Mouse (Mus musculus) MEL (cell line): ENCODE measurements around the gene Hist1h3a. TPM values are rescaled to one million over a fixed set of nuclear protein-coding genes. Genes with fewer than 3 reads are reported as not detected.

Experiments used
- DNase-seq: peaks from one replicate; pipeline ENCODE4 v3.0.0; 2011; ENCODE audit warnings: low read depth, low spot score
- H3K27ac ChIP-seq: 2 replicates; pipeline ENCODE4 v1.5.1; 2012; ENCODE audit warnings: low read depth, mild to moderate bottlenecking, control low read depth, low read length, moderate library complexity; ENCODE audit not compliant: control insufficient read depth
- H3K27me3 ChIP-seq, 2 experiments: fragments of 150-350 bp in 1 of 2; sonication (generic) in 1 of 2; 2 replicates each; pipeline ENCODE4 v1.6.1; 2012; ENCODE audit warnings: low read length in 2 of 2, mild to moderate bottlenecking in 2 of 2, improper control_type of control experiment in 1 of 2, moderate library complexity in 1 of 2; ENCODE audit not compliant: insufficient read depth in 2 of 2, control insufficient read depth in 1 of 2
- H3K36me3 ChIP-seq, 2 experiments: 2 replicates each; pipeline ENCODE4 v1.6.1; 2012 to 2014; ENCODE audit warnings: low read length in 2 of 2, improper control_type of control experiment in 1 of 2, inconsistent platforms in 1 of 2, mild to moderate bottlenecking in 1 of 2; ENCODE audit not compliant: insufficient read depth in 2 of 2, control insufficient read depth in 1 of 2
- H3K4me1 ChIP-seq, 2 experiments: fragments of 150-350 bp in 1 of 2; sonication (generic) in 1 of 2; 2 replicates each; pipeline ENCODE4 v1.6.1; 2012; ENCODE audit warnings: low read length in 2 of 2, improper control_type of control experiment in 1 of 2, mild to moderate bottlenecking in 1 of 2; ENCODE audit not compliant: insufficient read depth in 2 of 2, control insufficient read depth in 1 of 2
- H3K4me3 ChIP-seq, 2 experiments: fragments of 150-350 bp in 1 of 2; sonication (generic) in 1 of 2; 2 replicates each; pipeline ENCODE4 v1.5.1; 2012; ENCODE audit warnings: low read depth in 2 of 2, low read length in 2 of 2, mild to moderate bottlenecking in 2 of 2, moderate library complexity in 2 of 2, control low read depth in 1 of 2, improper control_type of control experiment in 1 of 2; ENCODE audit not compliant: control insufficient read depth in 1 of 2, insufficient read depth in 1 of 2
- H3K79me2 ChIP-seq: 2 replicates; pipeline ENCODE4 v1.6.1; 2012; ENCODE audit warnings: mild to moderate bottlenecking, low read length, moderate library complexity; ENCODE audit not compliant: control insufficient read depth, poor library complexity, insufficient read depth
- H3K9ac ChIP-seq: 2 replicates; pipeline ENCODE4 v1.6.1; 2012; ENCODE audit warnings: low read depth, mild to moderate bottlenecking, control low read depth, low read length, moderate library complexity; ENCODE audit not compliant: control insufficient read depth, poor library complexity, severe bottlenecking
- H3K9me3 ChIP-seq: fragments of 150-350 bp; sonication (generic); replicated peaks from 2 replicates; pipeline ENCODE4 v1.6.1; 2012; ENCODE audit warnings: mild to moderate bottlenecking, low read length, improper control_type of control experiment, moderate library complexity; ENCODE audit not compliant: insufficient read depth
- CHD1 ChIP-seq: IDR thresholded peaks from 2 replicates; pipeline ENCODE4 v1.6.1; 2012; ENCODE audit warnings: low read depth, mild to moderate bottlenecking, inconsistent platforms, low read length, improper control_type of control experiment
- CTCF ChIP-seq, 3 experiments: IDR thresholded peaks in 2 of 3; conservative IDR thresholded peaks in 1 of 3; 2 replicates each; pipeline ENCODE4 v1.5.1; 2011 to 2012; ENCODE audit warnings: low read length in 3 of 3, low read depth in 2 of 3, mild to moderate bottlenecking in 2 of 3, improper control_type of control experiment in 1 of 3, inconsistent platforms in 1 of 3, mixed read lengths in 1 of 3, moderate library complexity in 1 of 3; ENCODE audit not compliant: control insufficient read depth in 1 of 3, insufficient read depth in 1 of 3, poor library complexity in 1 of 3, severe bottlenecking in 1 of 3
- GABPA ChIP-seq: IDR thresholded peaks from 2 replicates; pipeline ENCODE4 v1.6.1; 2012; ENCODE audit warnings: low read depth, mild to moderate bottlenecking, inconsistent platforms, low read length, improper control_type of control experiment, moderate library complexity
- GATA1 ChIP-seq: IDR thresholded peaks from 2 replicates; pipeline ENCODE4 v1.6.1; 2011; ENCODE audit warnings: low read depth, low read length, improper control_type of control experiment
- HCFC1 ChIP-seq: IDR thresholded peaks from 2 replicates; pipeline ENCODE4 v1.6.1; 2012; ENCODE audit warnings: low read depth, mild to moderate bottlenecking, inconsistent platforms, low read length, improper control_type of control experiment, moderate library complexity
- JUND ChIP-seq: IDR thresholded peaks from 2 replicates; pipeline ENCODE4 v1.6.1; 2011; ENCODE audit warnings: low read depth, mild to moderate bottlenecking, improper control_type of control experiment, low read length
- KAT2A ChIP-seq: conservative IDR thresholded peaks from 2 replicates; pipeline ENCODE4 v1.6.1; 2012; ENCODE audit warnings: low read depth, low read length, improper control_type of control experiment, inconsistent platforms
- MEF2A ChIP-seq: IDR thresholded peaks from 2 replicates; pipeline ENCODE4 v1.6.1; 2014; ENCODE audit warnings: low read depth, mild to moderate bottlenecking, inconsistent platforms, low read length, improper control_type of control experiment; ENCODE audit not compliant: poor library complexity, insufficient replicate concordance, severe bottlenecking; ENCODE audit errors: extremely low read depth
- MYB ChIP-seq: IDR thresholded peaks from 2 replicates; pipeline ENCODE4 v1.6.1; 2011; ENCODE audit warnings: mild to moderate bottlenecking, low read depth, low read length, improper control_type of control experiment
- MYC ChIP-seq: IDR thresholded peaks from 2 replicates; pipeline ENCODE4 v1.6.1; 2011; ENCODE audit warnings: low read depth, mild to moderate bottlenecking, low read length, improper control_type of control experiment, moderate library complexity
- POLR2A ChIP-seq, 2 experiments: IDR thresholded peaks; 2 replicates each; pipeline ENCODE4 v1.6.1; 2011 to 2012; ENCODE audit warnings: low read length in 2 of 2, mild to moderate bottlenecking in 2 of 2, control low read depth in 1 of 2, improper control_type of control experiment in 1 of 2, low read depth in 1 of 2, moderate library complexity in 1 of 2; ENCODE audit not compliant: control insufficient read depth in 1 of 2, insufficient read depth in 1 of 2, poor library complexity in 1 of 2
- POLR2AphosphoS2 ChIP-seq: IDR thresholded peaks from 2 replicates; pipeline ENCODE4 v1.6.1; 2011; ENCODE audit warnings: low read length, improper control_type of control experiment
- SIN3A ChIP-seq: IDR thresholded peaks from 2 replicates; pipeline ENCODE4 v1.6.1; 2012; ENCODE audit warnings: low read length, improper control_type of control experiment, inconsistent platforms
- TCF12 ChIP-seq: IDR thresholded peaks from 2 replicates; pipeline ENCODE4 v1.6.1; 2014; ENCODE audit warnings: low read depth, mild to moderate bottlenecking, inconsistent platforms, low read length, improper control_type of control experiment, moderate library complexity
- polyA plus RNA-seq, 2 experiments: library from polyadenylated mRNA; stranded (reverse) in 1 of 2; unstranded in 1 of 2; fragments of >175 nt in 1 of 2; fragments of >200 nt in 1 of 2; gene quantifications; 2 replicates each; pipeline versions ENCODE4 v1.2.1 to v1.2.4; 2012; ENCODE audit warnings: low replicate concordance in 2 of 2, low read depth in 1 of 2; ENCODE audit not compliant: insufficient read length in 2 of 2, insufficient read depth in 1 of 2, missing spikeins in 1 of 2
- total RNA-seq: library from RNA; depleted of rRNA; stranded (reverse); fragments of 300-350 nt; gene quantifications from 2 replicates; pipeline ENCODE4 v1.2.3, GENCODE M21; 2012

Gene Hist1h3a
- total and polyA plus RNA-seq, 3 experiments, result 6.5 to 1,097 TPM; not detected in 1

GRCm38 (mm10) chr13:23759916-23760239 lies 2.3 kb downstream of the Hist1h3a start:
- Histone ChIP-seq H3K79me2 (no peaks in the 10 kb centered on the region; the same call in 1 of the 2 replicates), H3K27ac (peak overlapping the region; percentile 97), H3K9me3 (no peaks in the 10 kb centered on the region), H3K36me3 (peaks cover 0 to 47% of the 10 kb centered on the region in 2 experiments; a peak in 2 of 4 replicates), H3K27me3 (no peaks in the 10 kb centered on the region), H3K4me3 (peak overlapping the region in 1 of 2 experiments; percentile 27; a peak in 2 of 4 replicates), H3K4me1 (peaks cover 0 to 19% of the 10 kb centered on the region in 2 experiments; a peak in 2 of 4 replicates), H3K9ac (peak overlapping the region; percentile 81)
- TF ChIP-seq TCF12, result no peak
- TF ChIP-seq GABPA, result no peak
- TF ChIP-seq POLR2A (IDR thresholded peaks at IDR 0.05; ENCODE audit: control insufficient read depth in 1 of 2, insufficient read depth in 1 of 2, low read depth in 1 of 2, low read length in 2 of 2, poor library complexity in 1 of 2), result no peak
- no peak for TF ChIP-seq POLR2AphosphoS2
- 0 out of 6 replicates have a peak, but pooled peaks of 1 of the 3 experiments have one; percentile 31 for TF ChIP-seq CTCF (IDR thresholded peaks at IDR 0.05 in 2 of 3, conservative IDR thresholded peaks at IDR 0.05 in 1 of 3; ENCODE audit: control insufficient read depth in 1 of 3, insufficient read depth in 1 of 3, low read depth in 2 of 3, low read length in 3 of 3, poor library complexity in 1 of 3, severe bottlenecking in 1 of 3)
- no peak for TF ChIP-seq CHD1
- no peak for TF ChIP-seq MEF2A
- DNase-seq, result no peak

- H3K9me3 ChIP-seq, result no peaks in the 10 kb centered on the region
- no peaks in the 10 kb centered on the region; the same call in 1 of the 2 replicates for H3K79me2 ChIP-seq
- peaks cover 0 to 44% of the 10 kb centered on the region in 2 experiments; a peak in 2 of 4 replicates for H3K36me3 ChIP-seq
- peak overlapping the region; percentile 81 for H3K9ac ChIP-seq
- H3K27me3 ChIP-seq, result no peaks in the 10 kb centered on the region
- DNase-seq, result peak; percentile 52
- H3K4me3 ChIP-seq, result no peak overlapping the region
- peaks cover 0 to 13% of the 10 kb centered on the region in 2 experiments; a peak in 2 of 4 replicates for H3K4me1 ChIP-seq
- H3K27ac ChIP-seq, result peak overlapping the region; percentile 97
- no peak for TF ChIP-seq GATA1
- no peak for TF ChIP-seq MYC
- no peak for TF ChIP-seq JUND
- TF ChIP-seq CHD1, result no peak
- no peak for TF ChIP-seq KAT2A
- TF ChIP-seq MYB, result no peak
Measured at GRCm38 (mm10) chr13:23759251-23759771, 2.9 kb downstream of the Hist1h3a start.

GRCm38 (mm10) chr13:23757921-23758320 lies 4.3 kb downstream of the Hist1h3a start:
- Histone ChIP-seq H3K79me2 (no peaks in the 10 kb centered on the region), H3K9ac (peak overlapping the region; percentile 67), H3K27me3 (no peaks in the 10 kb centered on the region), H3K27ac (peak overlapping the region; percentile 70), H3K36me3 (peaks cover 0 to 50% of the 10 kb centered on the region in 2 experiments; a peak in 2 of 4 replicates), H3K4me3 (no peak overlapping the region), H3K4me1 (peaks cover 0 to 11% of the 10 kb centered on the region in 2 experiments; a peak in 2 of 4 replicates), H3K9me3 (no peaks in the 10 kb centered on the region)
- no peak for DNase-seq
- no peak for TF ChIP-seq SIN3A
- no peak for TF ChIP-seq HCFC1
